Mouse (Mus musculus) gastrocnemius, adult 2 months (tissue): ENCODE data around the gene Lrrc72. TPM values are rescaled to one million over a fixed set of nuclear protein-coding genes. Genes with fewer than 3 reads are reported as not detected.
"Not testable (repeated sequence)": the region's sequence is repeated elsewhere in the genome, so short reads cannot be mapped to it uniquely, and the experiment has no call there.

Experiments used
- DNase-seq: peaks from one replicate; pipeline ENCODE4 v3.0.0; 2022
- H3K27ac ChIP-seq: fragments of 200-600 bp; 2 replicates; pipeline ENCODE4 v1.8.1; 2022; ENCODE audit warnings: mild to moderate bottlenecking
- H3K4me3 ChIP-seq: fragments of 200-600 bp; 2 replicates; pipeline ENCODE4 v1.8.1; 2022; ENCODE audit warnings: mild to moderate bottlenecking, moderate library complexity
- CTCF ChIP-seq: fragments of 200-600 bp; IDR thresholded peaks from 2 replicates; pipeline ENCODE4 v1.8.1; 2022; ENCODE audit warnings: antibody characterized with exemption, mild to moderate bottlenecking, moderate library complexity
- intact Hi-C: fragments of 180-260 bp; cut with DNase I; formaldehyde crosslinking; loops from one replicate; pipeline ENCODE4 v1.15.1; 2025
- total RNA-seq, 2 experiments: library from RNA; stranded (reverse); gene quantifications; 2 replicates each; pipeline ENCODE4 v1.2.3; 2021

Lrrc72 gene
- total RNA-seq, 2 experiments from 2014 or later: not detected

GRCm38 (mm10) chr12:36215149-36215480 lies 38.1 kb downstream of the Lrrc72 start:
- peak; percentile 92 for TF ChIP-seq CTCF
- intact Hi-C loops: loop anchor here (1.0 to 10.0 kb wide), 3 partner anchors 170 to 456 kb away; partner anchors contain the start of genes D630036H23Rik and Ispd
- DNase-seq: peak; percentile 47
- Histone ChIP-seq H3K4me3 (no peak overlapping the region), H3K27ac (no peak overlapping the region)

- Histone ChIP-seq H3K27ac (no peak overlapping the region), H3K4me3 (no peak overlapping the region)
- no peak for DNase-seq
- intact Hi-C loops: loop anchor here (1.0 to 10.0 kb wide), 3 partner anchors 170 to 457 kb away; partner anchors contain the start of genes D630036H23Rik and Ispd
- TF ChIP-seq CTCF: no peak
Measured at GRCm38 (mm10) chr12:36214389-36215148, 38.6 kb downstream of the Lrrc72 start.

- Histone ChIP-seq H3K27ac (no peak overlapping the region; the same call in 1 of the 2 replicates), H3K4me3 (no peak overlapping the region)
- intact Hi-C loops: loop anchor here (10.0 kb wide), 2 partner anchors 175 to 315 kb away; partner anchors contain the start of genes D630036H23Rik and Ispd
- DNase-seq: peak; percentile 68
- TF ChIP-seq CTCF: no peak
Measured at GRCm38 (mm10) chr12:36210096-36210495, 43.1 kb downstream of the Lrrc72 start.

- peak overlapping the region; percentile 53 for H3K4me3 ChIP-seq
- no peak for TF ChIP-seq CTCF
- DNase-seq: no peak
- H3K27ac ChIP-seq: 0 out of 2 replicates have a peak overlapping the region, but pooled peaks have one; percentile 35
- intact Hi-C loops: no loop called here
Measured at GRCm38 (mm10) chr12:36208456-36208855, 44.7 kb downstream of the Lrrc72 start.

- TF ChIP-seq CTCF: no peak
- intact Hi-C loops: no loop called here
- DNase-seq: no peak
- Histone ChIP-seq H3K27ac (peak overlapping the region; percentile 24; the same call in 1 of the 2 replicates), H3K4me3 (peak overlapping the region; percentile 53)
Measured at GRCm38 (mm10) chr12:36207800-36208148, 45.4 kb downstream of the Lrrc72 start.

- DNase-seq: peak; percentile 50
- intact Hi-C loops: no loop called here
- no peak for TF ChIP-seq CTCF
- Histone ChIP-seq H3K27ac (peak overlapping the region; percentile 24; the same call in 1 of the 2 replicates), H3K4me3 (peak overlapping the region; percentile 53)
Measured at GRCm38 (mm10) chr12:36207072-36207799, 46.0 kb downstream of the Lrrc72 start.

GRCm38 (mm10) chr12:36205579-36206119 lies 47.5 kb downstream of the Lrrc72 start:
- intact Hi-C loops, DNase-seq, H3K27ac ChIP-seq, H3K4me3 ChIP-seq: not testable (repeated sequence)

GRCm38 (mm10) chr12:36194976-36195375 lies 58.2 kb downstream of the Lrrc72 start:
- intact Hi-C loops: no loop called here
- no peak overlapping the region for H3K4me3 ChIP-seq
- TF ChIP-seq CTCF: peak; percentile 20; the same call in 1 of the 2 replicates
- DNase-seq: no peak
- H3K27ac ChIP-seq: no peak overlapping the region

GRCm38 (mm10) chr12:36190343-36190742 lies 62.9 kb downstream of the Lrrc72 start:
- Histone ChIP-seq H3K4me3 (no peak overlapping the region), H3K27ac (no peak overlapping the region)
- intact Hi-C loops: no loop called here
- TF ChIP-seq CTCF: no peak
- DNase-seq: no peak

- intact Hi-C loops: no loop called here
- DNase-seq: no peak
- Histone ChIP-seq H3K27ac (no peak overlapping the region), H3K4me3 (no peak overlapping the region)
- no peak for TF ChIP-seq CTCF
Measured at GRCm38 (mm10) chr12:36189610-36190009, 63.6 kb downstream of the Lrrc72 start.

- H3K27ac ChIP-seq: no peak overlapping the region
- intact Hi-C loops: no loop called here
- DNase-seq: no peak
- TF ChIP-seq CTCF: no peak
- H3K4me3 ChIP-seq: no peak overlapping the region
Measured at GRCm38 (mm10) chr12:36187081-36187480, 66.1 kb downstream of the Lrrc72 start.

GRCm38 (mm10) chr12:36182570-36182969 lies 70.6 kb downstream of the Lrrc72 start:
- intact Hi-C loops: no loop called here
- Histone ChIP-seq H3K4me3 (peak overlapping the region; percentile 10; the same call in 1 of the 2 replicates), H3K27ac (peak overlapping the region; percentile 64)
- DNase-seq: no peak
- TF ChIP-seq CTCF: no peak

- Histone ChIP-seq H3K4me3 (no peak overlapping the region), H3K27ac (no peak overlapping the region)
- intact Hi-C loops: no loop called here
- no peak for DNase-seq
- TF ChIP-seq CTCF: no peak
Measured at GRCm38 (mm10) chr12:36177227-36177626, 76.0 kb downstream of the Lrrc72 start.
